Mouse (Mus musculus) inflammation-experienced regulatory T-cells, adult 16 weeks (primary cell): ENCODE data around the gene Dach2. TPM values are rescaled to one million over a fixed set of nuclear protein-coding genes. Genes with fewer than 3 reads are reported as not detected.

Experiments used
- polyA plus RNA-seq: library from polyadenylated mRNA; unstranded; fragments of 100-300 nt; shearing (Covaris generic); gene quantifications from one replicate; pipeline ENCODE4 v1.2.1, GENCODE M21; 2017

Dach2 gene
- polyA plus RNA-seq, result 0.45 TPM

GRCm38 (mm10) chrX:113297404-113297803, at the start of gene Dach2:
Dach2 (plus strand) TSS chrX:113297510.

Other genes with a start within 250 kb of the Dach2 start
- 26.8 TPM for gene Chm, start 112.0 kb upstream of the Dach2 start, polyA plus RNA-seq